Mouse (Mus musculus) brain, embryonic 14.5 days (tissue): Measurements from ENCODE around the gene Ndufaf2. TPM values are rescaled to one million over a fixed set of nuclear protein-coding genes. Genes with fewer than 3 reads are reported as not detected.

ENCODE experiments used
- DNase-seq: peaks from one replicate; pipeline ENCODE4 v3.0.0-alpha.2; 2011; ENCODE audit warnings: low read depth
- CTCF ChIP-seq: fragments of 200-500 bp; IDR thresholded peaks from 2 replicates; pipeline ENCODE4 v1.5.1; 2012; ENCODE audit warnings: inconsistent platforms, mild to moderate bottlenecking, moderate library complexity, borderline replicate concordance; ENCODE audit not compliant: insufficient read depth, insufficient read length; ENCODE audit errors: extremely low read depth
- POLR2A ChIP-seq: fragments of 200-500 bp; IDR thresholded peaks from 2 replicates; pipeline ENCODE4 v1.6.1; 2012; ENCODE audit warnings: mild to moderate bottlenecking, inconsistent platforms, borderline replicate concordance; ENCODE audit not compliant: poor library complexity, insufficient read depth, insufficient read length, severe bottlenecking; ENCODE audit errors: extremely low read depth
- polyA plus RNA-seq: library from polyadenylated mRNA; depleted of rRNA; stranded (reverse); fragments of >200 nt; gene quantifications from 2 replicates; pipeline ENCODE4 v1.2.3, GENCODE M21; 2012

Gene Ndufaf2
- polyA plus RNA-seq, 1 experiment: 36.5 TPM

GRCm38 (mm10) chr13:108041358-108041757 is 117.1 kb downstream of the Ndufaf2 start:
- peak; percentile 92 for DNase-seq
- peak; percentile 71 for TF ChIP-seq CTCF
- no peak for TF ChIP-seq POLR2A

GRCm38 (mm10) chr13:108040451-108040850 is 118.0 kb downstream of the Ndufaf2 start:
- no peak for DNase-seq
- TF ChIP-seq POLR2A: no peak
- TF ChIP-seq CTCF: no peak

- DNase-seq: no peak
- TF ChIP-seq CTCF: no peak
- no peak for TF ChIP-seq POLR2A
Observed at GRCm38 (mm10) chr13:108039902-108040301, 118.5 kb downstream of the Ndufaf2 start.

GRCm38 (mm10) chr13:108039375-108039774 is 119.0 kb downstream of the Ndufaf2 start:
- no peak for DNase-seq
- no peak for TF ChIP-seq POLR2A
- TF ChIP-seq CTCF: no peak

- no peak for TF ChIP-seq POLR2A
- no peak for TF ChIP-seq CTCF
- DNase-seq: no peak
Observed at GRCm38 (mm10) chr13:108032789-108033188, 125.6 kb downstream of the Ndufaf2 start.

GRCm38 (mm10) chr13:108025802-108026201 is 132.6 kb downstream of the Ndufaf2 start:
- TF ChIP-seq CTCF (no peak), POLR2A (no peak)
- DNase-seq: no peak

DNA sequence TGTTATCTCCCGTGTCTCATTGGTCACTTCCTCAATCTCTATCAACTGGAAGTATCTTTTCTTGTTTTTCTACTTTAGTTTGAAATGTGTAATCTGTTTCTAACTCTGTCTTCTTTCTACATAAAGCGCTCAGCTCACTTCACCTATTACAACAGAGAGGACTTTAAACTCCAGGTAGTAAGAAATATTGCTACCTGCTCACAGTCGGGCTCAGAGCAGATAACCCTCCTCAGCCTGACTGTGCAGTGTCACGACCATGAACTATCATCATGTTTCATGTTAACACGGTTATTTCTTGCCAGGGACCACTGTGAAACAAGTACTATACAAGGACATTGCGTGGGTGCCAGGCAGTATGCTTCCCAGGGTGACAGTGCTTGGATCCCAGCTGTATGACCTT is 141.1 kb downstream of the Ndufaf2 start:
- DNase-seq: no peak
- no peak for TF ChIP-seq POLR2A
- no peak for TF ChIP-seq CTCF

DNA sequence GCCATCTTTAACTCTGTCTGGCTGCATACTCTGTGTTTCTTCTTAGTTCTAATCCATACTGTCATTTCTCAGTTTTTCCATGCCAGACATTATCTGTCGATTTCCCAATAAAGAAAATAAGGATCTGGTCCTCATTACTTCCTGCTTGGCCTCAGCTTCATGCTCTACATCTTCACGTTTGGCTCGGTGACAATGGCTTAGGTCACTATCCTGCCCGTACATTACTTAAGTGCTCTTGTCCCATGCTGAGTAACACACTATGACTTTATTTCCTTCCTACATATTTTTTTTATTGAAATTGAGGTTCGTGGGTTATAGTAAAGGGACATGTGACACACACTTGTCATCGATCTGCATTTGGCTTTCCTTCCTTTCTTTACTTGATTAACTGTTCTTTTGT is 143.3 kb downstream of the Ndufaf2 start:
- DNase-seq: no peak
- TF ChIP-seq POLR2A (no peak), CTCF (no peak)

- no peak for DNase-seq
- TF ChIP-seq POLR2A (no peak), CTCF (no peak)
Observed at GRCm38 (mm10) chr13:108013839-108014238, 144.6 kb downstream of the Ndufaf2 start.

GRCm38 (mm10) chr13:108013110-108013509 is 145.3 kb downstream of the Ndufaf2 start:
- DNase-seq: no peak
- TF ChIP-seq CTCF: no peak
- TF ChIP-seq POLR2A: no peak

GRCm38 (mm10) chr13:108007861-108008260 is 150.6 kb downstream of the Ndufaf2 start:
- TF ChIP-seq CTCF: no peak
- TF ChIP-seq POLR2A: no peak
- DNase-seq: no peak

GRCm38 (mm10) chr13:107996301-107996700 is 162.1 kb downstream of the Ndufaf2 start:
- DNase-seq: no peak

More at GRCm38 (mm10) chr13:107996301-107996700, 162.1 kb downstream of the Ndufaf2 start:
- no peak for TF ChIP-seq CTCF
- no peak for TF ChIP-seq POLR2A
